Mouse (Mus musculus) olfactory bulb, adult 2 months (tissue): ENCODE data around the gene Mecom.

ENCODE experiments used
- CTCF ChIP-seq: fragments of 200-500 bp; IDR thresholded peaks from 2 replicates; pipeline ENCODE4 v1.5.1; 2012; ENCODE audit warnings: low read depth, mild to moderate bottlenecking, low read length, moderate library complexity; ENCODE audit not compliant: insufficient read depth
- POLR2A ChIP-seq: fragments of 200-500 bp; IDR thresholded peaks from 2 replicates; pipeline ENCODE4 v1.6.1; 2012; ENCODE audit warnings: mild to moderate bottlenecking, low read depth, low read length, moderate library complexity; ENCODE audit not compliant: insufficient read depth

DNA sequence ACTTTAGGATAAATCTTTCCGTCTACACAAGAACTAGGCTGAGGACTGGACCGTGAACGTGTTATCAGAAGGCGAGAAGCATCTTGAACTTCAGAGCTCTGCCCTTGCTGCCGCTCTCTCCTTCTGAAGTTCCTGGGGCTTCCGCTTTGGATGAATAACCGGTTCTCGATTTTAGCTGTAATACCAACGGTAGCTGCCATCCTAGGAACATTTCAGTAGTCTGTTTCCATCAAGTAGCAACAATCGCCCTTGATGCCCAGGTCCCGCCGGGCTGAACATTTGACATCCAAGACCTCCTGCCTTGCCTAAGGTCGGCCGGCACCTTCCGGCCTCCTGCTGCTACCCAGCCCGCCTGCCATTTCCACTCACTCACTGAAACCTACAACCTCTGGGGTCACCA is 37.7 kb downstream of the Mecom start:
- no peak for TF ChIP-seq POLR2A
- TF ChIP-seq CTCF, result no peak
